ENCODE assay signal across 20 mouse cellular contexts in the genomic region with DNA sequence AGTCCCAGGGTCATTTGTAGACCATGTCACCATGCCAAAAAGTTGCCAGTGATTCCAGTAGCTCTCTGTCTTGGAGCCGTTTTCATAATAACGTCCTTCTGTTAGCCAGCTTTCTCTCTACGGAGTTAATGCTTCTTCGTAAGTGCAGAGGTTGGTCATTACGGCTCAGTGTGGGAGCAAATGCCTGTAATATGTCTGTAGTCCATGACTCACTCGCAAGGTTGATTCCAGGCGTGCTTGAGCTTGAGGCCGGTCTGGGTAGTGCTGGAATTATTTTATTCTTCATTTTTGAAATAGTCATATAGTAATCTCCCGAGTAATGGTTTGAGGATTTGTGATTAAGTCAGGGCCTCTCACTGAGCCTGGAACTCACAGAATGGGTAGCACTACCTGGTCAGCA. TPM values are rescaled to one million over a fixed set of nuclear protein-coding genes. Genes with fewer than 3 reads are reported as not detected.
DNase-seq lines count a peak whose midpoint lies in the region; ATAC-seq and TF ChIP-seq lines count a peak whose summit lies in the region.
"Had no signal": no experiment of that assay in that cellular context is flagged by ENCODE, and none has a peak within 500 bp of the region (broad histone marks: within the 10 kb centered on the region; RNA-seq: fewer than 3 reads in every experiment).

No protein-coding gene starts in this region.

- POLR2A ChIA-PET in Patski (lab: Charles Lee): no interaction called here

- no peaks in the 10 kb centered on the region for H3K9me3 ChIP-seq in heart, embryonic 12.5 days (replicated peaks)
- H3K9me3 ChIP-seq in lung, embryonic 16.5 days (ENCODE audit: control insufficient read depth, low read length): no peaks in the 10 kb centered on the region
- H3K9me3 ChIP-seq in intestine, postnatal 0 days (ENCODE audit: control insufficient read depth): no peaks in the 10 kb centered on the region
- H3K9me3 ChIP-seq in forebrain, embryonic 11.5 days (ENCODE audit: control insufficient read depth, low read length): no peaks in the 10 kb centered on the region
- H3K9me3 ChIP-seq: neural tube, embryonic 15.5 days had no signal

- H3K4me2 ChIP-seq in heart, embryonic 12.5 days: peak overlapping the region; percentile 27
- H3K4me2 ChIP-seq in lung, embryonic 16.5 days (ENCODE audit: low read depth, low read length): 0 out of 2 replicates have a peak overlapping the region, but pooled peaks have one; percentile 3
- H3K4me2 ChIP-seq in intestine, postnatal 0 days (replicated peaks; ENCODE audit: low read depth): 0 out of 2 replicates have a peak overlapping the region, but pooled peaks have one; percentile 2
- H3K4me2 ChIP-seq in forebrain, embryonic 11.5 days (ENCODE audit: low read depth, low read length, severe bottlenecking): no peak overlapping the region
- H3K4me2 ChIP-seq: midbrain, embryonic 11.5 days; neural tube, embryonic 15.5 days had no signal

- no peak overlapping the region for H3K4me3 ChIP-seq in heart, embryonic 12.5 days
- H3K4me3 ChIP-seq in lung, embryonic 16.5 days (ENCODE audit: low read length): no peak overlapping the region
- H3K4me3 ChIP-seq in intestine, postnatal 0 days (ENCODE audit: low read depth, low read length): no peak overlapping the region
- H3K4me3 ChIP-seq in forebrain, embryonic 11.5 days (ENCODE audit: low read depth, low read length): no peak overlapping the region
- H3K4me3 ChIP-seq: layer of hippocampus, adult 2 months; neural tube, embryonic 15.5 days had no signal

- H3K9ac ChIP-seq in heart, embryonic 12.5 days: no peak overlapping the region
- no peak overlapping the region for H3K9ac ChIP-seq in lung, embryonic 16.5 days (ENCODE audit: low read length)
- no peak overlapping the region for H3K9ac ChIP-seq in intestine, postnatal 0 days (ENCODE audit: low read depth, low read length)
- no peak overlapping the region for H3K9ac ChIP-seq in forebrain, embryonic 11.5 days (ENCODE audit: low read length)
- H3K9ac ChIP-seq: neural tube, embryonic 15.5 days had no signal

- no peaks in the 10 kb centered on the region for H3K36me3 ChIP-seq in heart, embryonic 12.5 days
- H3K36me3 ChIP-seq in lung, embryonic 16.5 days (ENCODE audit: control insufficient read depth, insufficient read depth, low read length): no peaks in the 10 kb centered on the region
- no peaks in the 10 kb centered on the region; the same call in 1 of the 2 replicates for H3K36me3 ChIP-seq in intestine, postnatal 0 days (ENCODE audit: control insufficient read depth, insufficient read depth)
- H3K36me3 ChIP-seq in forebrain, embryonic 11.5 days (ENCODE audit: control insufficient read depth, insufficient read depth, low read length): no peaks in the 10 kb centered on the region
- H3K36me3 ChIP-seq: neural tube, embryonic 15.5 days had no signal

- H3K4me1 ChIP-seq in heart, embryonic 12.5 days (replicated peaks): peaks cover 70% of the 10 kb centered on the region
- peaks cover 31% of the 10 kb centered on the region for H3K4me1 ChIP-seq in lung, embryonic 16.5 days (replicated peaks; ENCODE audit: control insufficient read depth, insufficient read depth, low read length)
- peaks cover 20% of the 10 kb centered on the region for H3K4me1 ChIP-seq in intestine, postnatal 0 days (replicated peaks; ENCODE audit: control insufficient read depth, insufficient read depth, low read length)
- H3K4me1 ChIP-seq in forebrain, embryonic 11.5 days (replicated peaks; ENCODE audit: control insufficient read depth, insufficient read depth, low read length): peaks cover 12% of the 10 kb centered on the region

- TF ChIP-seq CTCF in Patski (IDR thresholded peaks at IDR 0.05): no peak
- TF ChIP-seq CTCF in intestine, postnatal 0 days (IDR thresholded peaks at IDR 0.05; ENCODE audit: low read depth): no peak

- CTCF ChIA-PET in Patski (lab: Charles Lee): interaction anchor here (1.1 to 1.8 kb wide), 3 partner anchors 12 to 23 kb away, joined by 3 to 8 read pairs (median 4); no protein-coding TSS in a partner anchor

- WGBS in heart, embryonic 12.5 days: 65% methylated on average over 9 of the region's 9 CpGs
- 44% methylated on average over 9 of the region's 9 CpGs for WGBS in lung, embryonic 16.5 days
- WGBS in intestine, postnatal 0 days: 49% methylated on average over 9 of the region's 9 CpGs
- 89% methylated on average over 9 of the region's 9 CpGs for WGBS in forebrain, embryonic 11.5 days

- H3K27me3 ChIP-seq in heart, embryonic 12.5 days (replicated peaks): no peaks in the 10 kb centered on the region
- H3K27me3 ChIP-seq in lung, embryonic 16.5 days (ENCODE audit: control insufficient read depth, insufficient read depth, low read depth, low read length): no peaks in the 10 kb centered on the region
- H3K27me3 ChIP-seq in Patski: no peaks in the 10 kb centered on the region
- H3K27me3 ChIP-seq in intestine, postnatal 0 days (replicated peaks; ENCODE audit: control insufficient read depth, insufficient read depth, low read length): no peaks in the 10 kb centered on the region
- H3K27me3 ChIP-seq in forebrain, embryonic 11.5 days (ENCODE audit: control insufficient read depth, insufficient read depth, low read length): no peaks in the 10 kb centered on the region; the same call in 1 of the 2 replicates
- H3K27me3 ChIP-seq: neural tube, embryonic 15.5 days had no signal

- in situ Hi-C loops in Patski (cut with MboI; ENCODE audit: low pct_unique_long_range_greater_than_20kb): no loop called here

- DNase-seq in heart, postnatal 4 days: no peak
- DNase-seq in lung, postnatal 10 days: no peak
- DNase-seq in Patski (ENCODE audit: low read depth, low spot score): no peak
- no peak for DNase-seq in forebrain, embryonic 11.5 days (ENCODE audit: low spot score)
- no peak for DNase-seq in cerebellum, postnatal 25 days
- DNase-seq: cerebellum, adult 18-20 months; liver; lung, adult 18-20 months; right cerebral cortex, postnatal 4 days; thymus, postnatal 14 days had no signal

- H3K27ac ChIP-seq in heart, embryonic 12.5 days (ENCODE audit: poor library complexity, severe bottlenecking): peak overlapping the region; percentile 88
- peak overlapping the region; percentile 62; the same call in 1 of the 2 replicates for H3K27ac ChIP-seq in lung, embryonic 16.5 days (ENCODE audit: low read length)
- H3K27ac ChIP-seq in intestine, postnatal 0 days (ENCODE audit: low read depth, low read length): peak overlapping the region; percentile 41
- no peak overlapping the region for H3K27ac ChIP-seq in forebrain, embryonic 11.5 days (ENCODE audit: low read depth, low read length)
- H3K27ac ChIP-seq: layer of hippocampus, adult 2 months; neural tube, embryonic 15.5 days had no signal

- ATAC-seq in heart, embryonic 12.5 days (ENCODE audit: insufficient number of reproducible peaks, low FRiP score): no peak
- peak; percentile 15; the same call in 1 of the 2 replicates for ATAC-seq in lung, embryonic 16.5 days (ENCODE audit: low read depth)
- ATAC-seq in Patski: peak; percentile 90
- 0 out of 2 replicates have a peak, but pooled peaks have one; percentile 46 for ATAC-seq in intestine, postnatal 0 days
- no peak for ATAC-seq in forebrain, embryonic 11.5 days (replicated peaks; ENCODE audit: low FRiP score)
- ATAC-seq: CD4-positive, CD25-positive, alpha-beta regulatory T cell, adult 4 months; forebrain, embryonic 16.5 days; hindbrain, postnatal 0 days had no signal

RNA-seq across cellular contexts. Expression of a gene that starts 43.4 kb away (rescaled TPM):
- polyA plus RNA-seq in heart, embryonic 12.5 days (2016; fragmentation: Nextera tagmentation; extraction: Ambion mirVana): 21.3 and 24.9 TPM in 2 replicates
- total RNA-seq in heart, postnatal 4 days (2021): 10 to 100 TPM; 68.5 to 72.0 TPM
- polyA plus RNA-seq in lung, embryonic 16.5 days (2015; fragmentation: Nextera tagmentation; extraction: Ambion mirVana): 16.5 and 18.8 TPM in 2 replicates
- polyA plus RNA-seq in Patski (2021): 125 TPM
- 10.4 and 10.7 TPM in 2 replicates for polyA plus RNA-seq in intestine, postnatal 0 days (2015; fragmentation: Nextera tagmentation; extraction: Ambion mirVana)
- polyA plus RNA-seq in forebrain, embryonic 11.5 days (2014; fragmentation: Nextera tagmentation; extraction: Ambion mirVana): 35.2 and 35.5 TPM in 2 replicates
- total RNA-seq: granulocyte monocyte progenitor cell, adult 5-6 weeks had no signal

Comparison
In these comparisons a context has a peak if more than half of its experiments do, and no peak if none do; other contexts are left out.
1. ATAC-seq: peak in lung, embryonic 16.5 days (single experiment), Patski (single experiment) and intestine, postnatal 0 days (single experiment); none in heart, embryonic 12.5 days (single experiment) and forebrain, embryonic 11.5 days (single experiment).